In genomic region chr12:54105531-54105930, GRCm38 (mm10) we compare ENCODE assay signal across 12 mouse cellular contexts.
DNase-seq lines count a peak whose midpoint lies in the region; ATAC-seq and TF ChIP-seq lines count a peak whose summit lies in the region.
"Had no signal": no experiment of that assay in that cellular context is flagged by ENCODE, and none has a peak within 500 bp of the region (broad histone marks: within the 10 kb centered on the region; RNA-seq: fewer than 3 reads in every experiment).

No protein-coding gene starts in this region.

- H3K4me3 ChIP-seq in heart, adult 2 months = no peak overlapping the region
- no peak overlapping the region for H3K4me3 ChIP-seq in heart, embryonic 10.5 days
- no peak overlapping the region for H3K4me3 ChIP-seq in forebrain, embryonic 11.5 days (ENCODE audit: low read depth, low read length)
- H3K4me3 ChIP-seq: megakaryocyte, embryonic 14.5 days; neural tube, embryonic 13.5 days had no signal

- intact Hi-C loops in heart, adult 2 months (cut with DNase I) = no loop called here
- intact Hi-C loops in left cerebral cortex, postnatal 14 days (cut with DNase I) = no loop called here

- no peak overlapping the region for H3K4me2 ChIP-seq in forebrain, embryonic 11.5 days (ENCODE audit: low read depth, low read length, severe bottlenecking)
- H3K4me2 ChIP-seq: neural tube, embryonic 13.5 days had no signal

- no peaks in the 10 kb centered on the region for H3K79me2 ChIP-seq in heart, adult 2 months (replicated peaks; ENCODE audit: control insufficient read depth, insufficient read depth, low read length)

- WGBS in heart, adult 2 months = 28% methylated on average over 5 of the region's 5 CpGs
- 56% methylated on average over 5 of the region's 5 CpGs for WGBS in heart, embryonic 10.5 days
- WGBS in forebrain, embryonic 11.5 days = 70% methylated on average over 5 of the region's 5 CpGs

- TF ChIP-seq POLR2A in heart, adult 2 months (IDR thresholded peaks at IDR 0.05; ENCODE audit: insufficient read depth, low read depth, low read length) = no peak

- no peak overlapping the region for H3K27ac ChIP-seq in heart, adult 2 months
- H3K27ac ChIP-seq in heart, embryonic 10.5 days = no peak overlapping the region
- H3K27ac ChIP-seq in forebrain, embryonic 11.5 days (ENCODE audit: low read depth, low read length) = no peak overlapping the region
- H3K27ac ChIP-seq: neural tube, embryonic 13.5 days had no signal

- peak; percentile 60 to 75; a peak in 3 of 4 replicates for ATAC-seq in hematopoietic stem cell, adult 5-6 weeks (replicated peaks in 1 of 2; ENCODE audit: insufficient read depth in 1 of 2, low FRiP score in 2 of 2, low TSS enrichment in 1 of 2, low read depth in 1 of 2, poor library complexity in 2 of 2, severe bottlenecking in 2 of 2)
- ATAC-seq in forebrain, embryonic 11.5 days (replicated peaks; ENCODE audit: low FRiP score) = no peak

- TF ChIP-seq EP300 in heart, adult 2 months (IDR thresholded peaks at IDR 0.05; ENCODE audit: insufficient read depth, low read depth, low read length) = no peak

- peak; percentile 66 for TF ChIP-seq CTCF in heart, adult 2 months (IDR thresholded peaks at IDR 0.05)

- H3K36me3 ChIP-seq in heart, adult 2 months (ENCODE audit: control insufficient read depth, insufficient read depth, low read length) = no peaks in the 10 kb centered on the region
- H3K36me3 ChIP-seq in heart, embryonic 10.5 days = no peaks in the 10 kb centered on the region
- no peaks in the 10 kb centered on the region for H3K36me3 ChIP-seq in forebrain, embryonic 11.5 days (ENCODE audit: control insufficient read depth, insufficient read depth, low read length)
- H3K36me3 ChIP-seq: neural tube, embryonic 13.5 days had no signal

- H3K9me3 ChIP-seq in heart, embryonic 10.5 days = no peaks in the 10 kb centered on the region
- no peaks in the 10 kb centered on the region for H3K9me3 ChIP-seq in forebrain, embryonic 11.5 days (ENCODE audit: control insufficient read depth, low read length)
- H3K9me3 ChIP-seq: megakaryocyte, embryonic 14.5 days; neural tube, embryonic 13.5 days had no signal

- H3K27me3 ChIP-seq in heart, adult 2 months (ENCODE audit: control insufficient read depth, insufficient read depth, low read length) = no peaks in the 10 kb centered on the region
- no peaks in the 10 kb centered on the region for H3K27me3 ChIP-seq in heart, embryonic 10.5 days (ENCODE audit: insufficient read depth, poor library complexity, severe bottlenecking)
- H3K27me3 ChIP-seq in forebrain, embryonic 11.5 days (ENCODE audit: control insufficient read depth, insufficient read depth, low read length) = no peaks in the 10 kb centered on the region
- H3K27me3 ChIP-seq: megakaryocyte, embryonic 14.5 days; neural tube, embryonic 13.5 days had no signal

- H3K4me1 ChIP-seq in heart, adult 2 months (ENCODE audit: control insufficient read depth, insufficient read depth, low read length) = no peaks in the 10 kb centered on the region
- no peaks in the 10 kb centered on the region for H3K4me1 ChIP-seq in heart, embryonic 10.5 days
- no peaks in the 10 kb centered on the region for H3K4me1 ChIP-seq in forebrain, embryonic 11.5 days (replicated peaks; ENCODE audit: control insufficient read depth, insufficient read depth, low read length)

- DNase-seq in heart, adult 2 months = no peak
- no peak for DNase-seq in heart, embryonic 10.5 days (ENCODE audit: low spot score)
- DNase-seq in left cerebral cortex, postnatal 14 days (ENCODE audit: low spot score in 2 of 2) = peak; percentile 15 to 35
- no peak for DNase-seq in left cerebral cortex, adult 18-20 months (ENCODE audit: low spot score in 2 of 2)
- DNase-seq in MEL-GATA-1-ER (ENCODE audit: extremely low read depth, low read depth) = peak; percentile 6
- DNase-seq in forebrain, embryonic 11.5 days (ENCODE audit: low spot score) = no peak
- no peak for DNase-seq in gastrocnemius, adult 18-20 months (ENCODE audit: low spot score)
- DNase-seq: gastrocnemius, postnatal 10 days; kidney, adult 11 months had no signal

- no peak overlapping the region for H3K9ac ChIP-seq in heart, adult 2 months (ENCODE audit: low read depth, low read length)
- H3K9ac ChIP-seq in forebrain, embryonic 11.5 days (ENCODE audit: low read length) = no peak overlapping the region
- H3K9ac ChIP-seq: neural tube, embryonic 13.5 days had no signal

Comparison
In these comparisons a context has a peak if more than half of its experiments do, and no peak if none do; other contexts are left out.
1. DNase-seq: peak in left cerebral cortex, postnatal 14 days (2 of 2) and MEL-GATA-1-ER (single experiment); none in heart, adult 2 months (0 of 2), heart, embryonic 10.5 days (single experiment), left cerebral cortex, adult 18-20 months (0 of 2), forebrain, embryonic 11.5 days (single experiment) and gastrocnemius, adult 18-20 months (single experiment).